Mouse (Mus musculus): ENCODE data around the gene Lrrc42. TPM values are rescaled to one million over a fixed set of nuclear protein-coding genes. Genes with fewer than 3 reads are reported as not detected.

Lrrc42 gene
- polyA plus RNA-seq, 1 experiment from 2014 or later, result 63.5 TPM

GRCm38 (mm10) chr4:107285446-107286200 is 32.3 kb upstream of the Lrrc42 start:
- H3K36me3 ChIP-seq, result peaks cover 22% of the 10 kb centered on the region
- ATAC-seq (ENCODE audit: low read depth), result no peak
- no peak overlapping the region for H3K27ac ChIP-seq (replicated peaks)
- H3K4me1 ChIP-seq (replicated peaks), result no peaks in the 10 kb centered on the region
- H3K27me3 ChIP-seq, result no peaks in the 10 kb centered on the region
- H3K4me3 ChIP-seq, result no peak overlapping the region
- no peak overlapping the region for H3K4me2 ChIP-seq
- H3K9me3 ChIP-seq, result no peaks in the 10 kb centered on the region
- no peak overlapping the region for H3K9ac ChIP-seq
- WGBS, result 77% methylated on average over 3 of the region's 3 CpGs

DNA sequence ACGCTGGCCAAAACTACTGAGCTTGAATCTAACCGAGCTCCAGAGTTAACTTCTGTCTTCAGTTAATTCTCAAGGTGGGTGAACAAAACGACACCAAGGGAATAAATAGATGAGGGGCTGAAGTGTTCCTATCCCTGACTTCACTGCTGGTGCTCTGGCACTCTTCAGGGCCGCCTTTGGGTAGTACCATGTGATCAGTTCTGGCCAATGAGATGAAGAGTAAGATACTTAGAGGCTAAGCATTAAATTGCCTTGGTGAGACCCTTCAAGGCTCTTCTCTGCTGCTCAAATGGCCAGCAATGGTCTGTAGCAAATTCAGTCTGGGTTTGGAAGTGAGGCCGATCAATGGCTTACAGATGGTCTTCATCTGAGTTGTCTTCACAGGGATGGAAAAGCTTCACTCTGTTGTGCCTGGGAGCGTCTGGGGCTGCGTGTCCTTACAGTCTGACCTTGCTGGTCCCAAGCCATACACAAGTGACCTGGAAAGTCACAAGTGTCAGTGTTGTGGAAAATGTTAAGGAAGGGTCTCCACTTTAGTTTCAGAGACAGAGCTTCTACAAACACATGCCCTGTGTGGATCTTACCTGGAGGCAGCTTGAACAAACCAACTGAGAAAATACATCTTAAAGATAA is 27.6 kb upstream of the Lrrc42 start:
- no peak overlapping the region for H3K4me2 ChIP-seq
- H3K9me3 ChIP-seq, result no peaks in the 10 kb centered on the region
- H3K9ac ChIP-seq, result no peak overlapping the region
- H3K4me3 ChIP-seq, result no peak overlapping the region
- peaks cover 5% of the 10 kb centered on the region for H3K4me1 ChIP-seq (replicated peaks)
- WGBS, result 81% methylated on average over 7 of the region's 7 CpGs
- ATAC-seq (ENCODE audit: low read depth), result no peak
- no peak overlapping the region for H3K27ac ChIP-seq (replicated peaks)
- peaks cover 33% of the 10 kb centered on the region for H3K36me3 ChIP-seq
- H3K27me3 ChIP-seq, result no peaks in the 10 kb centered on the region

GRCm38 (mm10) chr4:107278188-107278707 is 24.9 kb upstream of the Lrrc42 start:
- no peak overlapping the region for H3K4me3 ChIP-seq
- peaks cover 37% of the 10 kb centered on the region for H3K36me3 ChIP-seq
- no peaks in the 10 kb centered on the region for H3K27me3 ChIP-seq
- H3K9ac ChIP-seq, result no peak overlapping the region
- no peaks in the 10 kb centered on the region for H3K9me3 ChIP-seq
- H3K27ac ChIP-seq (replicated peaks), result peak overlapping the region; percentile 42; the same call in 1 of the 2 replicates
- H3K4me2 ChIP-seq, result no peak overlapping the region
- peaks cover 5% of the 10 kb centered on the region for H3K4me1 ChIP-seq (replicated peaks)
- no peak for ATAC-seq (ENCODE audit: low read depth)
- 20% methylated on average over 8 of the region's 8 CpGs for WGBS

- Histone ChIP-seq H3K36me3 (peaks cover 19% of the 10 kb centered on the region), H3K9ac (no peak overlapping the region), H3K4me3 (no peak overlapping the region), H3K4me1 (replicated peaks) (peaks cover 5% of the 10 kb centered on the region), H3K27me3 (no peaks in the 10 kb centered on the region), H3K9me3 (no peaks in the 10 kb centered on the region), H3K27ac (replicated peaks) (no peak overlapping the region), H3K4me2 (no peak overlapping the region)
- no peak for ATAC-seq (ENCODE audit: low read depth)
- WGBS, result 90% methylated on average over 5 of the region's 5 CpGs
These were observed 21.2 kb upstream of the Lrrc42 start for GRCm38 (mm10) chr4:107274511-107274910.

GRCm38 (mm10) chr4:107273683-107274082 is 20.4 kb upstream of the Lrrc42 start:
- 75% methylated on average over 4 of the region's 4 CpGs for WGBS
- Histone ChIP-seq H3K4me2 (no peak overlapping the region), H3K4me1 (replicated peaks) (peaks cover 5% of the 10 kb centered on the region)

DNA sequence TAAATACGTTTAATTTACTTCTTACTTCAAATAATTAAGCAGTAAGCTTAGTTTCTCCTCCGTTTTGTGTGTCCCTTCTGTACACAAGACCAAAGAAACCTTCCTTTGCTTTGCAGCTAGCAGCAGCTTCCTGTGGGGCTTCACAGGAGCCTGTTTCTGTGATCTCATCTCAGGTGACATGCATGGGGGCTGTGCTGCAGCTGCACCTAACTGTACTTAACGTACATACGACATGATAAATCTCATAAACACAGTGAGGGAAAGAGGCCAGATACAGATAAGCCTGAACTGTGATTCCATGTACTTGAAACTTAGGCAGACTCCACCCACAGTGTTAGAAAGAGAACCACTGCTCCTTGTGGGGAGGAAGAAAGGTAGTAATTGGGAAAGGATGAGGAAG is 6.7 kb upstream of the Lrrc42 start:
- no peak for ATAC-seq (ENCODE audit: low read depth)
- Histone ChIP-seq H3K36me3 (peaks cover 10% of the 10 kb centered on the region), H3K9me3 (peaks cover 3% of the 10 kb centered on the region; the same call in 1 of the 2 replicates), H3K4me3 (no peak overlapping the region), H3K27ac (replicated peaks) (no peak overlapping the region), H3K9ac (no peak overlapping the region), H3K4me1 (replicated peaks) (peaks cover 8% of the 10 kb centered on the region; the same call in 1 of the 2 replicates), H3K27me3 (no peaks in the 10 kb centered on the region), H3K4me2 (no peak overlapping the region)
- 79% methylated on average over 4 of the region's 4 CpGs for WGBS

More at GRCm38 (mm10) chr4:107273683-107274082, 20.4 kb upstream of the Lrrc42 start:
- Histone ChIP-seq H3K36me3 (peaks cover 19% of the 10 kb centered on the region), H3K4me3 (no peak overlapping the region), H3K9ac (no peak overlapping the region), H3K27ac (replicated peaks) (no peak overlapping the region), H3K9me3 (no peaks in the 10 kb centered on the region), H3K27me3 (no peaks in the 10 kb centered on the region)
- ATAC-seq (ENCODE audit: low read depth), result no peak

GRCm38 (mm10) chr4:107254414-107254813 is 1.1 kb upstream of the Lrrc42 start:
- 0 out of 2 replicates have a peak, but pooled peaks have one; percentile 6 for ATAC-seq (ENCODE audit: low read depth)
- Histone ChIP-seq H3K4me2 (peak overlapping the region; percentile 69), H3K36me3 (no peaks in the 10 kb centered on the region), H3K4me1 (replicated peaks) (peaks cover 44% of the 10 kb centered on the region), H3K27ac (replicated peaks) (peak overlapping the region; percentile 94), H3K9ac (peak overlapping the region; percentile 85), H3K9me3 (no peaks in the 10 kb centered on the region), H3K4me3 (peak overlapping the region; percentile 80), H3K27me3 (no peaks in the 10 kb centered on the region)
- 12% methylated on average over 3 of the region's 3 CpGs for WGBS

DNA sequence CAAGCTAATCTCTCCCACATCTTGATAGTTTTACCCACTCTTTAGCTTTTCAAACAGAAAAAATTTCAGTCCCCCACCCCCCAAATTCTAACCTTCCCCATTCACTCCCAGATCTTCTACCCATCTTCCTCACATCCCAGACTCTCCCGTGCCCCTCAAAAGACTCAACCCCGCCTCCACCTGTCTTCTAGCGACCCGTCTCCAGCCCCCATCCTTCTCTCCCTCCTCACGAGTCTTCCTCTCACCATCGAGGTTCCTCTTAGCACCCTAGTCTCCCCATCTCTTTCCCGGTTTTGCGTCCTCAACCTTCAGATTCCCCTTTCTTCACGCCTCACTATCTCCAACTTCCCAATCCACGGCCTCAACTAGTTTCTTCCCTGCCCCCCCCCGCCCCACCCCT is 810 bp downstream of the Lrrc42 start:
- H3K9me3 ChIP-seq, result no peaks in the 10 kb centered on the region
- H3K4me2 ChIP-seq, result peak overlapping the region; percentile 68
- ATAC-seq (ENCODE audit: low read depth), result no peak; the same call in 1 of the 2 replicates
- H3K36me3 ChIP-seq, result no peaks in the 10 kb centered on the region
- 0 out of 2 replicates have a peak overlapping the region, but pooled peaks have one; percentile 94 for H3K27ac ChIP-seq (replicated peaks)
- peak overlapping the region; percentile 80 for H3K4me3 ChIP-seq
- H3K27me3 ChIP-seq, result no peaks in the 10 kb centered on the region
- H3K4me1 ChIP-seq (replicated peaks), result peaks cover 58% of the 10 kb centered on the region
- H3K9ac ChIP-seq, result peak overlapping the region; percentile 85
- 2% methylated on average over 11 of the region's 11 CpGs for WGBS

DNA sequence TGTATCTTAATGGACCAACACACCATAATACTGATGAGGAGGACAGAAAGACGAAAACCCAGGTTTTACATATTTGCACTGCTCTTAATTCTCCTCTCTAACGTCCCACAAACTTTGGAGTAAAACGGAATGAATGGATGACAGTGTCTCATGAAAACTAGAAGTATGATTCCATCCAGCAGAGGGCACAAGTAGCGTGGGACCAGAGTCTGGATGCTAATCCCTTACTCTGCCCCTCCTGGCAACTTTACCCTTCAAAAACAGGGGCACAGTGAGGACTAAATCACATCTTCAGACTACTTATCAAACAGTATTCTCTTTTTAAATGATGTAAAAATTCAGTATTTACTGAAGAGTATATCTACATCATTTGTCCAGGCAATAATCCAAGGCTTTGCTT is 2.8 kb downstream of the Lrrc42 start:
- Histone ChIP-seq H3K4me2 (no peak overlapping the region), H3K36me3 (peaks cover 9% of the 10 kb centered on the region), H3K27me3 (no peaks in the 10 kb centered on the region), H3K4me1 (replicated peaks) (peaks cover 57% of the 10 kb centered on the region), H3K9ac (no peak overlapping the region), H3K4me3 (no peak overlapping the region), H3K27ac (replicated peaks) (no peak overlapping the region), H3K9me3 (no peaks in the 10 kb centered on the region)
- no peak for ATAC-seq (ENCODE audit: low read depth)
- WGBS, result 30% methylated on average over 4 of the region's 4 CpGs

GRCm38 (mm10) chr4:107249471-107249870 is 3.9 kb downstream of the Lrrc42 start:
- H3K9me3 ChIP-seq, result no peaks in the 10 kb centered on the region
- no peaks in the 10 kb centered on the region for H3K27me3 ChIP-seq
- H3K36me3 ChIP-seq, result peaks cover 9% of the 10 kb centered on the region
- H3K4me2 ChIP-seq, result no peak overlapping the region
- 0 out of 2 replicates have a peak overlapping the region, but pooled peaks have one; percentile 17 for H3K9ac ChIP-seq
- peaks cover 56% of the 10 kb centered on the region for H3K4me1 ChIP-seq (replicated peaks)
- peak overlapping the region; percentile 46; the same call in 1 of the 2 replicates for H3K27ac ChIP-seq (replicated peaks)
- H3K4me3 ChIP-seq, result no peak overlapping the region
- 21% methylated on average over 2 of the region's 2 CpGs for WGBS
- no peak for ATAC-seq (ENCODE audit: low read depth)

- no peak for ATAC-seq (ENCODE audit: low read depth)
- H3K9ac ChIP-seq, result no peak overlapping the region
- H3K4me3 ChIP-seq, result no peak overlapping the region
- WGBS, result 89% methylated on average over 3 of the region's 3 CpGs
- peaks cover 61% of the 10 kb centered on the region for H3K4me1 ChIP-seq (replicated peaks)
- H3K36me3 ChIP-seq, result peaks cover 10% of the 10 kb centered on the region
- H3K9me3 ChIP-seq, result no peaks in the 10 kb centered on the region
- H3K4me2 ChIP-seq, result no peak overlapping the region
- no peaks in the 10 kb centered on the region for H3K27me3 ChIP-seq
- H3K27ac ChIP-seq (replicated peaks), result no peak overlapping the region
These were observed 5.3 kb downstream of the Lrrc42 start for GRCm38 (mm10) chr4:107248061-107248460.

DNA sequence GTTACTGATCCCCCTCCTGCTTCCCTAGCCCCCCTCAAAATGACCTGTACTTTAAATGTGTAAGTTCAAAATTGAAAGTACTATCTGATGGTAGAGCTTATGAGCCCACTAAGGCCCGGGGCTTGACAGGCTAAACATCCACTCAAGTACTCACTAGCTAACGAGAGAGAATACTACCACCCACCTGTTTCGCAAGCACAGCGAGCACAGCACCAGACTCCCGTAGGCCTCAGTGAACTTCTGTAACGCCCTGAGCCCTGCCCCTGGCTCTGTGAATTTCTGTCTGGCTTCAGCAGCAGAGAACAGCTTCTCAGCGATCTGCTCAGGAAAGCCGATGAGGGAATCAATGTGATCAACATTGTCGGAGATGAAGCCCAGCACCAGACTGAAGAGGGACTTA is 6.2 kb downstream of the Lrrc42 start:
- no peak overlapping the region for H3K9ac ChIP-seq
- H3K9me3 ChIP-seq, result no peaks in the 10 kb centered on the region
- 87% methylated on average over 9 of the region's 9 CpGs for WGBS
- no peak for ATAC-seq (ENCODE audit: low read depth)
- H3K4me2 ChIP-seq, result no peak overlapping the region
- H3K4me3 ChIP-seq, result no peak overlapping the region
- H3K27me3 ChIP-seq, result no peaks in the 10 kb centered on the region
- peaks cover 17% of the 10 kb centered on the region for H3K36me3 ChIP-seq
- no peak overlapping the region for H3K27ac ChIP-seq (replicated peaks)
- H3K4me1 ChIP-seq (replicated peaks), result peaks cover 55% of the 10 kb centered on the region
